10 mouse cellular contexts compared by ENCODE assay signal in genomic region chr11:51875086-51875485, GRCm38 (mm10). TPM values are rescaled to one million over a fixed set of nuclear protein-coding genes. Genes with fewer than 3 reads are reported as not detected.
DNase-seq lines count a peak whose midpoint lies in the region; ATAC-seq and TF ChIP-seq lines count a peak whose summit lies in the region.
"Had no signal": no experiment of that assay in that cellular context is flagged by ENCODE, and none has a peak within 500 bp of the region (broad histone marks: within the 10 kb centered on the region; RNA-seq: fewer than 3 reads in every experiment).

No protein-coding gene starts in this region.

- ATAC-seq in limb, embryonic 14.5 days (ENCODE audit: low FRiP score, low read depth) = no peak
- peak; percentile 63 to 78 for ATAC-seq in hematopoietic stem cell, adult 5-6 weeks (replicated peaks in 1 of 2; ENCODE audit: insufficient read depth in 1 of 2, low FRiP score in 2 of 2, low TSS enrichment in 1 of 2, low read depth in 1 of 2, poor library complexity in 2 of 2, severe bottlenecking in 2 of 2)

- no peaks in the 10 kb centered on the region for H3K27me3 ChIP-seq in limb, embryonic 14.5 days (ENCODE audit: control insufficient read depth, insufficient read depth, low read length)
- no peaks in the 10 kb centered on the region for H3K27me3 ChIP-seq in limb, embryonic 10.5 days (ENCODE audit: low read depth, poor library complexity, severe bottlenecking)
- H3K27me3 ChIP-seq: heart, embryonic 12.5 days had no signal

- no peak overlapping the region for H3K4me2 ChIP-seq in limb, embryonic 14.5 days (replicated peaks; ENCODE audit: low read depth, low read length, severe bottlenecking)
- H3K4me2 ChIP-seq: heart, embryonic 12.5 days had no signal

- H3K4me3 ChIP-seq in limb, embryonic 14.5 days (replicated peaks; ENCODE audit: low read length) = no peak overlapping the region
- H3K4me3 ChIP-seq in limb, embryonic 10.5 days = no peak overlapping the region
- H3K4me3 ChIP-seq: heart, embryonic 12.5 days had no signal

- no peaks in the 10 kb centered on the region for H3K4me1 ChIP-seq in limb, embryonic 14.5 days (ENCODE audit: control insufficient read depth, insufficient read depth, low read length)
- H3K4me1 ChIP-seq in limb, embryonic 10.5 days = no peaks in the 10 kb centered on the region

- no peak overlapping the region for H3K27ac ChIP-seq in limb, embryonic 14.5 days (replicated peaks; ENCODE audit: low read depth, low read length)
- no peak overlapping the region for H3K27ac ChIP-seq in limb, embryonic 10.5 days

- H3K9me3 ChIP-seq in limb, embryonic 14.5 days (ENCODE audit: control insufficient read depth, low read length) = no peaks in the 10 kb centered on the region
- no peaks in the 10 kb centered on the region for H3K9me3 ChIP-seq in limb, embryonic 10.5 days (replicated peaks)

- H3K36me3 ChIP-seq in limb, embryonic 14.5 days (ENCODE audit: control insufficient read depth, insufficient read depth, low read length) = no peaks in the 10 kb centered on the region
- no peaks in the 10 kb centered on the region for H3K36me3 ChIP-seq in limb, embryonic 10.5 days
- H3K36me3 ChIP-seq: heart, embryonic 12.5 days had no signal

- no peak for TF ChIP-seq POLR2A in limb, embryonic 14.5 days (IDR thresholded peaks at IDR 0.05; ENCODE audit: borderline replicate concordance, extremely low read depth, insufficient read depth, insufficient read length)

- peak; percentile 51 for DNase-seq in adrenal gland, adult 2 months
- no peak for DNase-seq in adrenal gland, postnatal 25 days
- DNase-seq in limb, embryonic 14.5 days (ENCODE audit: low spot score) = peak; percentile 31
- DNase-seq in limb, embryonic 10.5 days (ENCODE audit: low spot score) = no peak
- peak; percentile 65 for DNase-seq in skeletal muscle tissue, adult 2 months (ENCODE audit: low read depth, low spot score)
- no peak for DNase-seq in cerebellum, adult 9-10 months
- no peak for DNase-seq in right cerebral cortex, postnatal 25 days
- DNase-seq: cerebellum, adult 8-10 months had no signal

- WGBS in limb, embryonic 14.5 days = 67% methylated on average over 1 of the region's 1 CpGs
- WGBS in limb, embryonic 10.5 days = 83% methylated on average over 1 of the region's 1 CpGs

- no peak overlapping the region for H3K9ac ChIP-seq in limb, embryonic 14.5 days (ENCODE audit: low read depth, low read length, severe bottlenecking)
- H3K9ac ChIP-seq: heart, embryonic 12.5 days had no signal

RNA-seq across cellular contexts. Expression of gene Jade2, which starts 17.6 kb away (rescaled TPM):
- total RNA-seq in adrenal gland, adult 2 months (2021) = 10 to 100 TPM; 13.7 to 21.8 TPM
- 12.8 and 13.0 TPM in 2 replicates for polyA plus RNA-seq in adrenal gland, adult 2 months (2012; rRNA removed)
- total RNA-seq in adrenal gland, postnatal 25 days (2021) = 16.3 and 19.8 TPM in 2 replicates
- polyA plus RNA-seq in limb, embryonic 14.5 days (2012; rRNA removed) = 5.2 and 5.7 TPM in 2 replicates
- polyA plus RNA-seq in limb, embryonic 14.5 days (2014; fragmentation: Nextera tagmentation; extraction: Ambion mirVana) = 1.7 and 1.8 TPM in 2 replicates
- 0.69 and 0.78 TPM in 2 replicates for polyA plus RNA-seq in limb, embryonic 10.5 days (2016; fragmentation: Nextera tagmentation; extraction: Ambion mirVana)
- total RNA-seq in hematopoietic stem cell, adult 5-6 weeks (2017) = 16.3 and 17.0 TPM in 2 replicates

Comparison
In these comparisons a context has a peak if more than half of its experiments do, and no peak if none do; other contexts are left out.
1. DNase-seq: peak in adrenal gland, adult 2 months (single experiment), limb, embryonic 14.5 days (single experiment) and skeletal muscle tissue, adult 2 months (single experiment); none in adrenal gland, postnatal 25 days (single experiment), limb, embryonic 10.5 days (single experiment), cerebellum, adult 9-10 months (single experiment) and right cerebral cortex, postnatal 25 days (single experiment).